Mouse (Mus musculus): ENCODE data around the gene Slc25a43. TPM values are rescaled to one million over a fixed set of nuclear protein-coding genes. Genes with fewer than 3 reads are reported as not detected.

Slc25a43 gene
- polyA plus RNA-seq, 1 experiment from 2014 or later = 1.0 TPM

Other genes starting within 250 kb of the Slc25a43 start
- 132 and 142 TPM in 2 replicates for gene Pgrmc1, start 145.5 kb upstream of the Slc25a43 start, polyA plus RNA-seq (2015; fragmentation: Nextera tagmentation; extraction: Ambion mirVana)
- 0.48 and 0.59 TPM in 2 replicates for gene Akap17b, start 98.3 kb upstream of the Slc25a43 start, polyA plus RNA-seq (2015; fragmentation: Nextera tagmentation; extraction: Ambion mirVana)
- gene Slc25a5, start 52.0 kb downstream of the Slc25a43 start, polyA plus RNA-seq (2015; fragmentation: Nextera tagmentation; extraction: Ambion mirVana) = 409 and 433 TPM in 2 replicates
- 64.3 and 74.0 TPM in 2 replicates for gene Ube2a, start 130.2 kb downstream of the Slc25a43 start, polyA plus RNA-seq (2015; fragmentation: Nextera tagmentation; extraction: Ambion mirVana)
- 12.6 and 13.6 TPM in 2 replicates for gene C330007P06Rik, start 130.5 kb downstream of the Slc25a43 start, polyA plus RNA-seq (2015; fragmentation: Nextera tagmentation; extraction: Ambion mirVana)
- 0.51 and 0.67 TPM in 2 replicates for gene Nkrf, start 159.2 kb downstream of the Slc25a43 start, polyA plus RNA-seq (2015; fragmentation: Nextera tagmentation; extraction: Ambion mirVana)
- gene Sept6, start 248.1 kb downstream of the Slc25a43 start, polyA plus RNA-seq (2015; fragmentation: Nextera tagmentation; extraction: Ambion mirVana) = 3.4 and 3.9 TPM in 2 replicates

All from liver, embryonic 15.5 days (tissue).